Mouse (Mus musculus): ENCODE measurements at regions not wholly inside any gene's neighbourhood (a gene's known extent, or its start where the extent isn't known, plus 50 kb on each side); places are given as distances from the start of the nearest gene placed in this dataset.

- no peaks in the 10 kb centered on the region for H3K27me3 ChIP-seq (ENCODE audit: insufficient read depth, low read length)
- DNase-seq (ENCODE audit: low spot score) (peak; percentile 2), ATAC-seq (no peak)
- 61% methylated on average over 1 of the region's 1 CpGs for WGBS
- TF ChIP-seq CTCF (IDR thresholded peaks at IDR 0.05; ENCODE audit: low read depth), result no peak
- H3K4me2 ChIP-seq (ENCODE audit: low read depth, low read length), result no peak overlapping the region
- no peak overlapping the region for H3K27ac ChIP-seq
- no peaks in the 10 kb centered on the region for H3K4me1 ChIP-seq (ENCODE audit: insufficient read depth, low read length)
- H3K9me3 ChIP-seq (ENCODE audit: low read length), result no peaks in the 10 kb centered on the region
- no peak overlapping the region for H3K4me3 ChIP-seq (ENCODE audit: low read length)
- H3K9ac ChIP-seq (replicated peaks; ENCODE audit: low read length), result no peak overlapping the region
- no peaks in the 10 kb centered on the region for H3K36me3 ChIP-seq (ENCODE audit: insufficient read depth, low read length)
These were observed 555.0 kb downstream of the Fscb start for GRCm38 (mm10) chr12:63919501-63919900.

Data from hindbrain, postnatal 0 days (tissue).